Mouse (Mus musculus) cerebellum, adult 2 months (tissue): ENCODE data around the gene Prex1. TPM values are rescaled to one million over a fixed set of nuclear protein-coding genes. Genes with fewer than 3 reads are reported as not detected.

ENCODE experiments used
- DNase-seq, 2 experiments: peaks; one replicate each; pipeline ENCODE4 v3.0.0; 2021
- H3K27ac ChIP-seq: fragments of 200-500 bp; 2 replicates; pipeline ENCODE4 v1.5.1; 2012; ENCODE audit warnings: low read length, control low read depth, inconsistent platforms; ENCODE audit not compliant: insufficient read depth
- H3K27me3 ChIP-seq: fragments of 200-500 bp; 2 replicates; pipeline ENCODE4 v1.6.1; 2012; ENCODE audit warnings: inconsistent platforms, mild to moderate bottlenecking, low read length, moderate library complexity; ENCODE audit not compliant: control insufficient read depth, insufficient read depth
- H3K4me1 ChIP-seq: fragments of 200-500 bp; 2 replicates; pipeline ENCODE4 v1.6.1; 2011; ENCODE audit warnings: low read length; ENCODE audit not compliant: control insufficient read depth, insufficient read depth
- H3K4me3 ChIP-seq: fragments of 200-500 bp; replicated peaks from 2 replicates; pipeline ENCODE3; 2011; ENCODE audit warnings: mild to moderate bottlenecking, low read depth, low read length, control low read depth; ENCODE audit not compliant: insufficient read depth
- CTCF ChIP-seq: fragments of 200-500 bp; IDR thresholded peaks from 2 replicates; pipeline ENCODE4 v1.5.1; 2011; ENCODE audit warnings: low read depth, mild to moderate bottlenecking, control low read depth, low read length, moderate library complexity, borderline replicate concordance; ENCODE audit not compliant: insufficient read depth
- POLR2A ChIP-seq: fragments of 200-500 bp; IDR thresholded peaks from 2 replicates; pipeline ENCODE4 v1.6.1; 2011; ENCODE audit warnings: low read length, control low read depth, borderline replicate concordance; ENCODE audit not compliant: insufficient read depth
- WGBS: fragments of 180-500 bp; shearing (Covaris S2); methylation state at CpG from one replicate; pipeline ENCODE4 v1.1.7; 2018; 5-methylcytosine and 5-hydroxymethylcytosine counted together
- polyA plus RNA-seq: library from polyadenylated mRNA; depleted of rRNA; stranded (reverse); fragments of >200 nt; gene quantifications from 2 replicates; pipeline ENCODE4 v1.2.3, GENCODE M21; 2012

The Prex1 gene
- polyA plus RNA-seq, 1 experiment = 70.1 TPM

GRCm38 (mm10) chr2:166631621-166632171 is 81.9 kb downstream of the Prex1 start:
- Histone ChIP-seq H3K27me3 (no peaks in the 10 kb centered on the region), H3K4me1 (peaks cover 20% of the 10 kb centered on the region), H3K4me3 (no peak overlapping the region), H3K27ac (no peak overlapping the region)
- no peak for DNase-seq
- no peak for TF ChIP-seq CTCF
- TF ChIP-seq POLR2A = no peak
- WGBS = 90% methylated on average over 10 of the region's 10 CpGs

GRCm38 (mm10) chr2:166631189-166631588 is 82.4 kb downstream of the Prex1 start:
- no peak overlapping the region for H3K4me3 ChIP-seq
- 92% methylated on average over 5 of the region's 5 CpGs for WGBS
- H3K27ac ChIP-seq = no peak overlapping the region
- no peaks in the 10 kb centered on the region for H3K27me3 ChIP-seq
- peaks cover 15% of the 10 kb centered on the region for H3K4me1 ChIP-seq
- TF ChIP-seq CTCF = no peak
- no peak for DNase-seq

- 62% methylated on average over 17 of the region's 17 CpGs for WGBS
- Histone ChIP-seq H3K4me1 (peaks cover 12% of the 10 kb centered on the region), H3K27ac (no peak overlapping the region), H3K27me3 (no peaks in the 10 kb centered on the region), H3K4me3 (no peak overlapping the region)
- DNase-seq = peak in 1 of 2 experiments; percentile 33
- TF ChIP-seq CTCF = no peak
- TF ChIP-seq POLR2A = no peak
Observed at GRCm38 (mm10) chr2:166629941-166630674, 83.5 kb downstream of the Prex1 start.

- no peak for TF ChIP-seq CTCF
- no peak for TF ChIP-seq POLR2A
- Histone ChIP-seq H3K27me3 (no peaks in the 10 kb centered on the region), H3K4me1 (peaks cover 12% of the 10 kb centered on the region), H3K4me3 (no peak overlapping the region), H3K27ac (no peak overlapping the region)
- 96% methylated on average over 6 of the region's 6 CpGs for WGBS
- no peak for DNase-seq
Observed at GRCm38 (mm10) chr2:166627578-166627977, 86.1 kb downstream of the Prex1 start.

GRCm38 (mm10) chr2:166625219-166625618 is 88.4 kb downstream of the Prex1 start:
- H3K27ac ChIP-seq = no peak overlapping the region
- no peak for DNase-seq
- no peaks in the 10 kb centered on the region for H3K27me3 ChIP-seq
- H3K4me1 ChIP-seq = peaks cover 2% of the 10 kb centered on the region; the same call in 1 of the 2 replicates
- WGBS = 81% methylated on average over 11 of the region's 11 CpGs
- no peak overlapping the region for H3K4me3 ChIP-seq
- TF ChIP-seq POLR2A (no peak), CTCF (no peak)

GRCm38 (mm10) chr2:166623081-166623567 is 90.5 kb downstream of the Prex1 start:
- no peak overlapping the region for H3K4me3 ChIP-seq
- H3K4me1 ChIP-seq = peaks cover 5% of the 10 kb centered on the region; the same call in 1 of the 2 replicates
- DNase-seq = no peak
- no peak overlapping the region for H3K27ac ChIP-seq
- no peak for TF ChIP-seq CTCF
- TF ChIP-seq POLR2A = no peak
- 35% methylated on average over 9 of the region's 9 CpGs for WGBS
- no peaks in the 10 kb centered on the region for H3K27me3 ChIP-seq

GRCm38 (mm10) chr2:166622590-166622989 is 91.0 kb downstream of the Prex1 start:
- peaks cover 5% of the 10 kb centered on the region; the same call in 1 of the 2 replicates for H3K4me1 ChIP-seq
- no peak overlapping the region for H3K4me3 ChIP-seq
- no peak overlapping the region for H3K27ac ChIP-seq
- 85% methylated on average over 7 of the region's 7 CpGs for WGBS
- no peak for DNase-seq
- H3K27me3 ChIP-seq = no peaks in the 10 kb centered on the region
- no peak for TF ChIP-seq CTCF
- TF ChIP-seq POLR2A = no peak

GRCm38 (mm10) chr2:166622079-166622478 is 91.6 kb downstream of the Prex1 start:
- 95% methylated on average over 6 of the region's 6 CpGs for WGBS
- Histone ChIP-seq H3K4me1 (peaks cover 5% of the 10 kb centered on the region; the same call in 1 of the 2 replicates), H3K4me3 (no peak overlapping the region), H3K27ac (no peak overlapping the region), H3K27me3 (no peaks in the 10 kb centered on the region)
- no peak for DNase-seq
- TF ChIP-seq POLR2A = no peak
- TF ChIP-seq CTCF = no peak
